Mouse (Mus musculus) MEL (cell line): ENCODE data around the gene Rapgef2.
A peak's percentile ranks its signal among the peaks of the same experiment; 100 is the strongest.

Experiments used
- CTCF ChIP-seq, 3 experiments: IDR thresholded peaks in 2 of 3; conservative IDR thresholded peaks in 1 of 3; 2 replicates each; pipeline ENCODE4 v1.5.1; 2011 to 2012; ENCODE audit warnings: low read length in 3 of 3, low read depth in 2 of 3, mild to moderate bottlenecking in 2 of 3, improper control_type of control experiment in 1 of 3, inconsistent platforms in 1 of 3, mixed read lengths in 1 of 3, moderate library complexity in 1 of 3; ENCODE audit not compliant: control insufficient read depth in 1 of 3, insufficient read depth in 1 of 3, poor library complexity in 1 of 3, severe bottlenecking in 1 of 3
- EP300 ChIP-seq, 2 experiments: IDR thresholded peaks; 2 replicates each; pipeline ENCODE4 v1.6.1; 2011; ENCODE audit warnings: improper control_type of control experiment in 2 of 2, low read length in 2 of 2, low read depth in 1 of 2, mild to moderate bottlenecking in 1 of 2
- GABPA ChIP-seq: IDR thresholded peaks from 2 replicates; pipeline ENCODE4 v1.6.1; 2012; ENCODE audit warnings: low read depth, mild to moderate bottlenecking, inconsistent platforms, low read length, improper control_type of control experiment, moderate library complexity
- GATA1 ChIP-seq: IDR thresholded peaks from 2 replicates; pipeline ENCODE4 v1.6.1; 2011; ENCODE audit warnings: low read depth, low read length, improper control_type of control experiment
- KAT2A ChIP-seq: conservative IDR thresholded peaks from 2 replicates; pipeline ENCODE4 v1.6.1; 2012; ENCODE audit warnings: low read depth, low read length, improper control_type of control experiment, inconsistent platforms
- MAX ChIP-seq: IDR thresholded peaks from 2 replicates; pipeline ENCODE4 v1.6.1; 2011; ENCODE audit warnings: low read length, improper control_type of control experiment
- MXI1 ChIP-seq: IDR thresholded peaks from 2 replicates; pipeline ENCODE4 v1.6.1; 2011; ENCODE audit warnings: mild to moderate bottlenecking, low read depth, low read length, improper control_type of control experiment
- MYB ChIP-seq: IDR thresholded peaks from 2 replicates; pipeline ENCODE4 v1.6.1; 2011; ENCODE audit warnings: mild to moderate bottlenecking, low read depth, low read length, improper control_type of control experiment
- POLR2A ChIP-seq, 2 experiments: IDR thresholded peaks; 2 replicates each; pipeline ENCODE4 v1.6.1; 2011 to 2012; ENCODE audit warnings: low read length in 2 of 2, mild to moderate bottlenecking in 2 of 2, control low read depth in 1 of 2, improper control_type of control experiment in 1 of 2, low read depth in 1 of 2, moderate library complexity in 1 of 2; ENCODE audit not compliant: control insufficient read depth in 1 of 2, insufficient read depth in 1 of 2, poor library complexity in 1 of 2
- POLR2AphosphoS2 ChIP-seq: IDR thresholded peaks from 2 replicates; pipeline ENCODE4 v1.6.1; 2011; ENCODE audit warnings: low read length, improper control_type of control experiment
- RAD21 ChIP-seq: IDR thresholded peaks from 2 replicates; pipeline ENCODE4 v1.6.1; 2011; ENCODE audit warnings: mild to moderate bottlenecking, low read depth, low read length, improper control_type of control experiment
- TCF12 ChIP-seq: IDR thresholded peaks from 2 replicates; pipeline ENCODE4 v1.6.1; 2014; ENCODE audit warnings: low read depth, mild to moderate bottlenecking, inconsistent platforms, low read length, improper control_type of control experiment, moderate library complexity
- UBTF ChIP-seq: IDR thresholded peaks from 2 replicates; pipeline ENCODE4 v1.6.1; 2012; ENCODE audit warnings: low read depth, mild to moderate bottlenecking, inconsistent platforms, low read length, improper control_type of control experiment, moderate library complexity, borderline replicate concordance; ENCODE audit not compliant: insufficient read depth
- ZKSCAN1 ChIP-seq: IDR thresholded peaks from 2 replicates; pipeline ENCODE4 v1.6.1; 2012; ENCODE audit warnings: low read depth, mild to moderate bottlenecking, inconsistent platforms, low read length, improper control_type of control experiment, moderate library complexity

DNA sequence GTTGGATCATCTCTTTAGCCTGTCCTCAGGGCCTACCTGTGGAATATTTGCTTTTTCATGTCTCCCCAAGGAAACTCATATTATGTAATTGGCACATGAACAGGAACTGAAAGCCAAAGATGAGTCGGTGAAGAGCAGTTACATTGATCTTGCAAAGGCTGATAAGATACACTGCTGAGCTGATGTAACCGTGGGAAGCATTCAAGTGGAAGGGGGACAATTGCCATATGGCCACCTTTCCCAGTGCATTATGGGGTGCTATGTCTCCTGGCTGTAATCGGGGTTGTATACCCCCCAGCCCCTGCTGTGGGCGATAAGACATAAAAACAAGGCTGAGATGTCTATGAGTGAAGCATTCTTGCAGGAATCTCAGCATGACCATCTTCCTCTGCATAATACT is 268.9 kb downstream of the Rapgef2 start:
- no peak for TF ChIP-seq MAX
- no peak for TF ChIP-seq POLR2A (IDR thresholded peaks at IDR 0.05; ENCODE audit: control insufficient read depth in 1 of 2, insufficient read depth in 1 of 2, low read depth in 1 of 2, low read length in 2 of 2, poor library complexity in 1 of 2)
- TF ChIP-seq GABPA, result no peak
- no peak for TF ChIP-seq UBTF
- no peak; the same call in 1 of the 2 replicates for TF ChIP-seq POLR2AphosphoS2
- TF ChIP-seq CTCF (IDR thresholded peaks at IDR 0.05 in 2 of 3, conservative IDR thresholded peaks at IDR 0.05 in 1 of 3; ENCODE audit: control insufficient read depth in 1 of 3, insufficient read depth in 1 of 3, low read depth in 2 of 3, low read length in 3 of 3, poor library complexity in 1 of 3, severe bottlenecking in 1 of 3), result no peak
- no peak; the same call in 1 of the 2 replicates for TF ChIP-seq MXI1
- peak; percentile 57; the same call in 1 of the 2 replicates for TF ChIP-seq KAT2A
- no peak for TF ChIP-seq RAD21
- no peak for TF ChIP-seq ZKSCAN1
- peak; percentile 74 for TF ChIP-seq GATA1
- TF ChIP-seq MYB, result peak; percentile 71
- peak; percentile 85 to 92 for TF ChIP-seq EP300 (IDR thresholded peaks at IDR 0.05; ENCODE audit: low read depth in 1 of 2, low read length in 2 of 2)
- TF ChIP-seq TCF12, result peak; percentile 83
